Mouse (Mus musculus) layer of hippocampus, adult 11-12 months (tissue): ENCODE results near the gene Tff3.

ENCODE experiments used
- DNase-seq: peaks from one replicate; pipeline ENCODE4 v3.0.0; 2022; ENCODE audit warnings: low spot score

The Tff3 gene

GRCm38 (mm10) chr17:31129452-31129851 is at the start of gene Tff3:
TSS of gene Tff3 (minus strand) at chr17:31129646.
- DNase-seq: no peak

GRCm38 (mm10) chr17:31176321-31176720 is 46.9 kb upstream of the Tff3 start:
- DNase-seq: no peak

DNA sequence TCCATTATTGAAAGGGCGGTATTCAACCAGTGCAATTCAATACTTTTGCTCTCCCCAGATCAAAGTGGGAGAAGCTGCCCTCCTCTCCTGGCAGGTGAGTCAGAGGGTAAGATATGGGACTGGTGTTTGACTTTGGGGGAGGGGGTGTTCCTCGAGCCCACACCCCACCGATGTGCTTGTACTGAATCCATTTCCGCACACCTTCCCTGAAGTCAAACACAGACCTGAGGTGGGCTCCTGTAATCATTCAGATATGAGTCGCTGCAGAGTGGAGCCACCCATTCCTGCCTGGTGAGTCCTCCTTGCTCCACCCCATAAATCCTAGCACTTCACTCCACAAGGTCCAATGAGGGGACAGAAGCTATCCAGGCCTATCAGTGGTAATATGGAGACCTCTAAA is 40.4 kb upstream of the Tff3 start:
- DNase-seq: no peak

- no peak for DNase-seq
These were observed 35.7 kb upstream of the Tff3 start, which contains the start of gene Tff1 for GRCm38 (mm10) chr17:31165127-31165526. TSS of gene Tff1 (minus strand) at chr17:31165277.

- no peak for DNase-seq
These were observed 34.4 kb upstream of the Tff3 start for GRCm38 (mm10) chr17:31163821-31164220.

- DNase-seq: no peak
These were observed 33.2 kb upstream of the Tff3 start for GRCm38 (mm10) chr17:31162607-31163006.

- DNase-seq: no peak
These were observed 30.8 kb upstream of the Tff3 start for GRCm38 (mm10) chr17:31160291-31160690.

DNA sequence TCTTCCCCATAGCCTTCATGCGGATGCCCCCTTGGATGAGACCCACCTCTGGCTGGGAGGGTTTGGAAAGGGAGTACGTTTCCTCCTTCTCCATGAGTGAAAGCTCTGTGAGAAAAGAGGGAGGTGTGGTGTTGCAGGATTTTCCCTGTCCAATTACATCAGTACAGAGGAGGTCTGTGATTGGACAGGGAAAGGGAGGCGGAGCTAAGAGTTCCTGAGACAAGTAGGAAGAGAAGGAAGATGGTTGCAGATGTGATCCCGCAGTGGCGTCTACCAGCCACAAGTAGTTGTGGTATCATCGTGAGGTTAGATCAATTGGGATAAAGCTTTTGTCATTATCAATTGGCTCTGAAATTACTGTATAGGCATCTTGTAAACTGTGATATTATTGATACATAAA is 28.5 kb upstream of the Tff3 start:
- DNase-seq: no peak

- DNase-seq: no peak
These were observed 24.3 kb upstream of the Tff3 start for GRCm38 (mm10) chr17:31153785-31154184.

DNA sequence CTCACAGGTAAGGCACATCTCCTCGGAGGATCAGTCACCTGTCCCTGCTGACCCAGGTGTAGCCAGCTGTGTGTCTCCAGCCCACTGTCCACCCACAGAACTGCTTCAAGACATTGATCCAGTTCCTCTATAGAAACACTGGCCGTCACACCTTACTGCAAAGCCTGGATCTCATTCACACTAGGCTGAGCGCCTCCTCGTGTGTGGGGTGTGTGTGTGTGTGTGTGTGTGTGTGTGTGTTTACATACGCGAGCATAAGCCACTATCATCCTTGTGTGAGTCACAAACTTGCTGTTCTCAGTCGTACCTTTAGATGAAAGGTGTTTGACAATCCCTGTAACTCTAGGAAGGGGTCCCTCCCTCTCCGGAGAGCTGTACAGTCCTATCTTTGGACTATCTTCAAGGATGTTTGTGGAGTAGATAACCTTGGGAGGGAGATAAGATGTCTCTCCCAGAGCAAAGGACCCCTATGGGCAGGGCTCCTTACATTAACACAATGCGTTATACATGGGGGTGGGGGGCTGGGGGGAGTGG is 23.6 kb upstream of the Tff3 start:
- no peak for DNase-seq

GRCm38 (mm10) chr17:31152512-31152911 is 23.1 kb upstream of the Tff3 start:
- DNase-seq: no peak

DNA sequence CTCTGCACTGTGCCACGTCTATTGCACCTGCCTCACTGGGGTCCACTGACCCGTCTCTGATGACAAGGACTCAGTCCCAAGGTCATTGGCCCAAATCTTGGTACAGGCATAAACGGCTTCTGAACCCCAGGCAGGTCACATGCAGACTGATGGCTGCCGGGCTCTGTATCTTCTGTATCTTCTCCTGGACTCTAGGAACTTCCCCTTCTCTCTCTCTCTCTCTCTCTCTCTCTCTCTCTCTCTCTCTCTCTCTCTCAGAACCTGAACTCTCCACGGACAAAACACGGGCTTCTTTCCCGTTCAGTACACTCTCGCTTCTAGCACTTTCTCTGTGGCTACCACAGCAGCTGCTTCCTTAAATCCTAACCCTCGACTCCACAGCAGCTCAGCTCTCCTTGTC is 16.6 kb upstream of the Tff3 start:
- no peak for DNase-seq

GRCm38 (mm10) chr17:31144040-31145037 is 14.9 kb upstream of the Tff3 start, which contains the start of gene Tff2:
TSS of gene Tff2 (minus strand) at chr17:31144282.
- no peak for DNase-seq

DNA sequence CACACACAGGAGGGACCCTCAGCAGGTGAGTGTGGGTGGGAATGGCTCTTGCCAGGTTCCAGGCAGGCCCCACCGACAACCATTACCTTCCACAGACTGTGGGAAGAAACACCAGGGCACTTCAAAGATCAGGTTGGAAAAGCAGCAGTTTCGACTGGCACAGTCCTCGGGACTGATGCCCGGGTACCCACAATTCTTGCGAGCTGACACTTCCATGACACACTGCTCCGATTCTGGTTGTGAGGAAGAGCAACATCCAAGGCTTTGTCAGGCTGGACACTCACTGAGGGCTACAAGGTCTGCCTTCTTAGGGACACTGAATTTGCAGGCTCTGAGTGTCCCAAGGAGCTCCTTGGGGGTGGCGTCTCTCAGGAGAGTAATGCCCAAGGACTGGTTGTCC is 12.7 kb upstream of the Tff3 start:
- DNase-seq: no peak

- peak; percentile 56 for DNase-seq
These were observed 9.0 kb upstream of the Tff3 start for GRCm38 (mm10) chr17:31138398-31138797.

- no peak for DNase-seq
These were observed 7.4 kb upstream of the Tff3 start for GRCm38 (mm10) chr17:31136821-31137220.

DNA sequence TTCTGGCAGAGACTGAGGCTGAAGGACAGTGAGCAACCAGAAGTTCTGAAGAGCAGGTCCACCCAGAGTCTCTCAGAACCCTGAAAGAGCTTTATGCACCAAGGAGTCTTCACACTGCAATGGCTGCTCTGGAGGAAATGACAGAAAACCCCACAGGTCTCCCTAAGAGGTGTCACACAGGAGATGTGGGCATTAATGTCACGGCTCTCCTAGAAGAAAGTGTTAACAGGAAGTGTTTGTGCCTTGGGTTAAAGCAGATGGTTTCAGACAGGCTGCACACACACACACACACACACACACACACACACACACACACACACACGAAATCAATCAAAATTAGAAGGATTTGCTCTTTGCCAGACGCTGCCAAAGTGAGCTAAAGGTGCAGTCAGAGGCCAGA is 6.8 kb upstream of the Tff3 start:
- no peak for DNase-seq

- DNase-seq: no peak
These were observed 5.5 kb upstream of the Tff3 start for GRCm38 (mm10) chr17:31134913-31135312.

DNA sequence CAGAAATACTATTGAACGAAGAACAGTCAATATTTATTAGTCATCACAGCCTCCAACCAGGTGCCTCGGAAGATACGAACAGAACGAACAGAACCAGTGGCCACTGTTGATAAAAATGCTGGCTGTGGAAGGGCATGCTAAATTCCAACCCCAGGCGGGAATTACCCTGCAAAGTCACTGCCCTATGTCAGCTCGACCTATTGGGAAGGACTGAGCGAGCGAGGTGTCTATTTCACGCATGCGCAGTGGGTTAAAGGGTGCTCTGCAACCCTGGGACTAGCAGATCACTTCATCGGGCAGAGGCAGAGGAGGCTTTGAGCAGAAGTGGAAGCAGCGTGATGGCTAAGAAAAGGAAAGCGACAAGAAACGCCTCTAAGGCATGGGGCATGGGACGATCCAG is 4.3 kb upstream of the Tff3 start:
- DNase-seq: no peak

DNA sequence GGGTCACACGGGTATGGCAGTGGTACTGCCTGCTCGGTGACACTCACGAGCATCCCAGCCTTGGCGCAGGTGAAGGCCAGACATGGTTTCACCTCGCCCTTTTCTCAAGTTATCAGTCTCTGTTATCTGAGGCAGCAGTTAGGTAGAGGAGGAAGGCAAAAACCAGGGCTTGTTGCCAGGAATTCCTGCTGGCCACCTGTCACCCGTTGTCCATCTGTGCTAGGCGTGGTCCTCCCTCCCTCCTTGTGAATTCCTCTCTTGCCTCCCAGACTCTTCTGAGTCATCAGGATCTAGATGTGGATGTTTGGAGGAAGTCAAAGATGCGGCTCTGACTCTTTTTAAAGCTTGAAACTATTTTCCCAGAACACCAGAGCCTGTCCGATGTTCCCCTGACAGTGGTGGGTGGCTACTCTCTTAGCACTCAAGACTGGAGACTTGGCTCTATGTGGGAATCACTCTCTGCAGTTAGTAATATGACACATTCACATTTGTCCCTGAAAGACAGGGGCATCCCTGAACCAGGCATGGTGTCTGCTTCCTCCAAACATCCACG is 1.9 kb upstream of the Tff3 start:
- DNase-seq: no peak

GRCm38 (mm10) chr17:31128708-31129318 is 633 bp downstream of the Tff3 start:
- DNase-seq: no peak

- no peak for DNase-seq
These were observed 3.7 kb downstream of the Tff3 start for GRCm38 (mm10) chr17:31125548-31126266.
